Mouse (Mus musculus): ENCODE measurements around the gene Prkci. TPM values are rescaled to one million over a fixed set of nuclear protein-coding genes. Genes with fewer than 3 reads are reported as not detected.

Prkci gene
- polyA plus RNA-seq, 1 experiment: 42.9 TPM

GRCm38 (mm10) chr3:31098556-31098955 is 103.0 kb downstream of the Prkci start:
- whole genome bisulfite sequencing: 100% methylated on average over 1 of the region's 1 CpGs
- TF ChIP-seq CTCF (IDR thresholded peaks at IDR 0.05; ENCODE audit: insufficient read depth, low read length): no peak
- no peak for TF ChIP-seq POLR2A (IDR thresholded peaks at IDR 0.05; ENCODE audit: borderline replicate concordance, extremely low read depth, low read depth, low read length)
- H3K4me3 ChIP-seq (replicated peaks; ENCODE audit: extremely low read depth, low read depth, low read length): no peak overlapping the region
- H3K4me1 ChIP-seq (ENCODE audit: control insufficient read depth, insufficient read depth, low read length): peaks cover 14% of the 10 kb centered on the region
- no peak for DNase-seq

GRCm38 (mm10) chr3:31100026-31100425 is 104.5 kb downstream of the Prkci start:
- TF ChIP-seq POLR2A (IDR thresholded peaks at IDR 0.05; ENCODE audit: borderline replicate concordance, extremely low read depth, low read depth, low read length): no peak
- no peak for TF ChIP-seq CTCF (IDR thresholded peaks at IDR 0.05; ENCODE audit: insufficient read depth, low read length)
- DNase-seq: no peak
- Histone ChIP-seq H3K4me3 (replicated peaks; ENCODE audit: extremely low read depth, low read depth, low read length) (no peak overlapping the region), H3K4me1 (ENCODE audit: control insufficient read depth, insufficient read depth, low read length) (peaks cover 27% of the 10 kb centered on the region)
- WGBS: 53% methylated on average over 5 of the region's 5 CpGs

GRCm38 (mm10) chr3:31100802-31101201 is 105.3 kb downstream of the Prkci start:
- 70% methylated on average over 3 of the region's 3 CpGs for WGBS
- TF ChIP-seq CTCF (IDR thresholded peaks at IDR 0.05; ENCODE audit: insufficient read depth, low read length) (no peak), POLR2A (IDR thresholded peaks at IDR 0.05; ENCODE audit: borderline replicate concordance, extremely low read depth, low read depth, low read length) (no peak)
- Histone ChIP-seq H3K4me3 (replicated peaks; ENCODE audit: extremely low read depth, low read depth, low read length) (no peak overlapping the region), H3K4me1 (ENCODE audit: control insufficient read depth, insufficient read depth, low read length) (peaks cover 28% of the 10 kb centered on the region)
- no peak for DNase-seq

Other genes starting within 250 kb of the Prkci start
- gene Samd7, start 249.5 kb upstream of the Prkci start, polyA plus RNA-seq (2012; rRNA removed): not detected in 2 replicates
- 15.3 and 22.9 TPM in 2 replicates for gene Sec62, start 202.9 kb upstream of the Prkci start, polyA plus RNA-seq (2012; rRNA removed)
- gene Gpr160, start 139.8 kb upstream of the Prkci start, polyA plus RNA-seq (2012; rRNA removed): 5.0 and 5.5 TPM in 2 replicates
- gene Phc3, start 26.3 kb upstream of the Prkci start, polyA plus RNA-seq (2012; rRNA removed): 33.7 and 34.0 TPM in 2 replicates
- gene Skil, start 99.3 kb downstream of the Prkci start, polyA plus RNA-seq (2012; rRNA removed): 6.9 and 11.1 TPM in 2 replicates
- 0.80 and 1.3 TPM in 2 replicates for gene Cldn11, start 154.2 kb downstream of the Prkci start, polyA plus RNA-seq (2012; rRNA removed)